Mouse (Mus musculus) natural killer cell, adult 2 months (primary cell): ENCODE results near the gene Dtx3l.
A peak's percentile ranks its signal among the peaks of the same experiment; 100 is the strongest.
"Not testable (repeated sequence)": the region's sequence is repeated elsewhere in the genome, so short reads cannot be mapped to it uniquely, and the experiment has no call there.

Experiments
- DNase-seq, 2 experiments: peaks; one replicate each; pipeline ENCODE4 v3.0.0; 2022; ENCODE audit warnings: low spot score in 2 of 2

The Dtx3l gene

DNA sequence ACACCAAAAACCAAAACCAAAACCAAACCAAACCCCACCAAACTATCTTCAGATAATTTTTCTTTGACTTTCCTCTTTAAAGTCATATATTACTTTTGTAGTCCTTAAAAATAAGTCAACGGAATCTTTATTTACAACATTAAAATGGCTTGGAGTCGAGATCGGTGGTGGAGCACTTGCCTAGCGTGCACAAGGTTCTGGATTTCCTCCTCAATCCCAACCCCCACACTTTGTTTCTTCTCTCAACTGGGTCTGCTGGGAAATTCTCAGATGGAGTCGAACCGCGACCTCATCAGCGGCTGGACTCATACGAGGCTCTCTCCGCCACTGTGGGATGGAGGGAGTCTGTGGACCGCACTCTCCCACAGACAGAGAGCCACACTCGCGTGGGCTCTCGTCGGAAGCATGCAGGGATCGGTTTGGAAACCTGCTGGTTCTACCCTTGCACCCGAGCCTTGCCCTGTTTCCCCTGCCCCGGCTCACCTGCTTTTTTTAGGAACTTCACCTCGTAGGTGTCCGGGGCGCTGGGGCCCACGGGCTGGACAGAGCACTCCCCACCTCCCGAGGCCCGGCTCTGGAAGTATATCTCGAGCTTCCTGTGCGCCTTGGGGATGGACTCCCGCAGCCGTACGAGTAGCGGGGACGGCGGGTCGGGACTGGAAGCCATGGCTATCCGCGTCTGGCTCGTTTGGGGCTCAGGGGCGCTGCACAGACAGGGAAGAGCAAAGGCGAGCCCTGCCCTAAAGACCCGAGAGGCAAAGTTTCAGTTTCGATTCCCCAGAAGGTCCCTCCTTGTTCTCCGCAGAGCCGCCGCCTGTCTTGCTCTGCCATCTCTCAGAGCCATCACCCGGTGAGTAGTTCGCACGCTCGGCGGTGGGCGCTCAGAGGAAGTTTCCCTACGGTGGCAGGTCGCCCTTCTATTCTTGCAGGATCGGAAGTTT, at the start of gene Dtx3l, which contains the start of gene Parp9:
TSS of gene Dtx3l (minus strand) at position 941 of the 941 bp plus-strand sequence.
TSS of gene Parp9 (plus strand) at position 260 of the 941 bp plus-strand sequence.
- peak; percentile 67 to 72 for DNase-seq

DNA sequence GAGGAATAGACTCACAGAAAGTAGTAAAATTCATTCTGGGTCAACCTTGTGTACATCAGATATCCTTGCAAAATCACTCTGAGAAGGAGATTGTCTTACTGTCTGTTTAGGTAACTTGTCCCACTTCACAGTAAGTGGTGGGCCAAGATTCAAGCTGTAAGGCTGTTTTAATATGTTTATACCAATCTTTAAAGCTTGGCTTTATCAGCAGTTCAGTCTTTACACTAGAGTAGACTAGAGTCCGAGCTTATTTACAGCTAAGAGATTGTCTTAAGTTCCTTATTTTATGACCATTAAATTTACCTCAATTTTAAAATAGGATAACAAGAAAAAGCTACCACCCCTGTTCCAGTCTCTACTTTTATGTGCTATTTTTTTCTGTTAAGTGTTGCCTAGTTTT, 49.0 kb upstream of the Dtx3l start:
- DNase-seq = no peak

DNA sequence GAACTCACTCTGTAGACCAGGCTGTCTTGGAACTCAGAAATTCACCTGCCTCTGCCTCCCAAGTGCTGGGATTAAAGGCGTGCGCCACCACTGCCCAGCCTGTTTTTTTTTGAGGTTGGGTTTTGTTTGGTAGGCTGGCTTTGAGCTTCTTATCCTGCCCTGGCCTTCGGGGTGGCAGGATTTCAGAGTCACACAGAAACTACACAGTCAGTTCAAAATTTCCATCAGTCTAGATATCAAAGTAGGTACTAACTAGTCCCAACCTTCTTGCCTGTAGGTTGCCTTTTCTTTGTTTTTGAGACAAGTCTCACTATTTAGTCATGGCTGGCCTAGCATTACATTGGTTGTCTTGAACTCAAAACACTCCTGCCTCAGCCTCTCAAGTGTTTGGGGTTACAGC, 45.5 kb upstream of the Dtx3l start:
- DNase-seq = no peak

DNA sequence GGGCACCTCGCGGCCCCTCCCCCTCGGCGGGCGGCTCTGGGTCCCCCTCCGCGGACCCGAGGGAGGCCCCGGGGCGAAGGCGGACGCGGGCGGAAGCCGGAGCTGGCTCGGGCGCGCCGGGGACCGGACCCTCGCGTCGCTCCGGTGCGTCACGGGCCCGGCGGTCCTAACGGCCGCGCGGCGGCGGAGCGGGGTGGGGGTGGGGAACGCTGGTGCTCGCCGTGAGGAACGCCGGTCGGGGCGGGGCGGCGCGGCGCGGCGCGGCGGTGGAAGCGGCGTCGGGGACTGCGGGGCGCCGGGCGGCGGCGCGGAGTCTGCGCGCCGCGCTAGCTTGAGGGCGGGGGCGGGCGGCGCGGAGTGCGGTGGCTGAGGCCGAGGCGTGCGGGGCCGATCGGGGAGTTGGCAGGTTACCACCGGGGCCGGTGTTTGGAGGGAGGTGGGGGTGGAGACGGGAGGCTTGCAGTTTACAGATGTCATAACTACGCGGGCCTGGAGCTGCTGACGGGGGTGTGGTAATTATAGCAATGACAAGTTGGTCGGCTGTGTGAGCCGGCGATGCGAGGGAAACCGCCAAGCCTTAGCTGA, 44.7 kb upstream of the Dtx3l start:
- peak; percentile 82 to 84 for DNase-seq

DNA sequence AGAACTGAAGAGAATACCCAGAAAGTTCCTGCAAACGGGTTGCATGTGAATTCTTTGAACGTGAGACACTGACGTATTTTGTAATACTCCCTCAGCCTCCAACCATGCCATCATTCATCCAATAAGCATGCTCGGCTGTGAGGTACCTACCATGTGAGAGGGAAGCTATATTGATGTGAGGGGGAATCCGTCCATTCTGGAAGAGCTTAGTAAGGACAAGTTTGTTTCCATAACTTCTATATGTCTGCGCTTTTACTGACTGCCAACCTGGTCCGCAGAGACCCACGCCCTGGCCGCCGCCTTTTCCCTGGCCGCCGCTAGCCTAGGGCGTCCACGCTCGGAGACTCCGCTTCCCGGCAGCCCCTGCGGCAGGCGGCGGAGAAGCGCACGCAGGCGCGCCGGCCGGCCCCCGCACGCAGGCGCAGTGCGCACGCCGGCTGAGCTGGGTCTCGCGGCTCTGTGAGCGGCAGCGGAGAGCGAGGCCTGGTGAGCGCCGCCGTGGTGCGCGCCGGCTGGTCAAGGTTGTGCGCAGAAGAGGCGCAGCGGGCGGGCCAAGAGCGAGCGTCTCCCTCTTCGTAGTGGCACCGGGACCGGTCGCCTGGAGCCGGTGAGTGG, 44.1 kb upstream of the Dtx3l start:
- peak; percentile 84 to 89 for DNase-seq

DNA sequence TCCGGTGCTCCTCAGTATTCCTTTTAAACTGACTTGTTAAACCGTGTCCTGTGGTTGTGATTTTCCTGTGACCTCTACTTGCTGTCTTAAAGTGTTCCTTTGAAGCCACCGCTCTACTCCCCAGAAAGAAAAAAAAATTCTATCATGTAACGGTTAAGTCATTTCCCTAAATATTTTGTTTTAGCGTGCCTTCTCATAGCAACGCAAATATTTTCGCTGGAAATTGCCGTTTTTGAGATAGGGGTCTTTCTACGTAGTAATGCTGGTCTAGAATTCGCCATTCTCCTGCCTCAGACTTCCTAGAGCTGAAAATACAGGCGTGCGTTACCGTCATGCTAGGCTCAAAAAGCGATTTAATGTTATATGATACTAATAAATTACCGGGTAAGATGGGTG, 43.6 kb upstream of the Dtx3l start:
- no peak for DNase-seq

DNA sequence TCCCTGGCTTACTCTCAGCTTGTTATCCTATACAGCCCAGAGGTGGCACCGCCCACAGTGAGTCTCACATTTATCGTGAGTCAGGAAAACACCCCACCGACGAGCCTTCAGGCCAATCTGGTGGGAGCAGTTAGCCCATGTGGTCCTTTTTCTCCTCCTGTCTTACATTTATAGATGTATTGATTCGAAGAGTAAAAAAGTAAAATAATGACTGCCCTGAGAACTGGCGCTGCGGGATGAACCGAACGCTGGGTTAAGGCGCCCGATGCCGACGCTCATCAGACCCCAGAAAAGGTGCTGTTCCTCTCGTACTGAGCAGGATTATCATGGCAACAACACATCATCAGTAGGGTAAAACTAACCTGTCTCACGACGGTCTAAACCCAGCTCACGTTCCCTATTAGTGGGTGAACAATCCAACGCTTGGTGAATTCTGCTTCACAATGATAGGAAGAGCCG, 42.4 kb upstream of the Dtx3l start:
- DNase-seq = peak; percentile 100

DNA sequence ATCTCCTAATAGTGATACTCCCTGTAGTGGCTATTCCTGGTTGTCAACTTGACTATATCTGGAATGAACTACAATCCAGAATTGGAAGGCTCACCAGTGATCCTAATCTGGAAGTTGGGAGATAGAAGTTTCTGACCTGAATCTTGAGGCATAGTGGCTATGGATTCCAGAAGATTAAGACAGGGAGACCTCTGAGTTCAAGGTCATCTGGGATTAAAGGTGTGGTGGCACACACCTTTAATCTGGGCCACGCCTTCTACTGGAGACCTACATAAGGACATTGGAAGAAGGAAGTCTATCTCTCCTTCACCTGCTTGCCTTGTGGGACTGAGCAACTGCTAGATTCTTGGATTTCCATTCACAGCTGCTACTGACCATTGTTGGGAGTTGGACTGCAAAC, 39.5 kb upstream of the Dtx3l start, which contains the start of gene Kpna1:
TSS of gene Kpna1 (plus strand) at position 301 of the 400 bp plus-strand sequence.
- DNase-seq = not testable (repeated sequence)

DNA sequence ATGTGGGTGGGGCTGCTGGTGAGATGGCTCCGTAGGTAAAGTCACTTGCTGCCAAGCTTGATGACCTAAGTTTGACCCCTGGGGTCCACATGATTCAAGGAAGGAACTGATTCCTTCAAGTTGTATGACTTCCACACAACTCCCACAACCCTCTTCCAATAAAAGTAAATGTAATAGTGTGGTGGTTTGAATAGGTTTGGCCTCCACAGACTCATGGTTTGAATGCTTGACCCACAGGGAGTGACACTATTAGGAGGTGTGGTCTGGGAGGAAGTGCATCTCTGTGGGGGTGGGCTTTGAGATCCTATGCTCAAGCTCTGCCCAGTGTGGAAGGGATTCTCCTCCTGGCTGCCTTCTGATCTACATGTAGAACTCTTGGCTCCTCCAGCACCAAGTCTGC, 35.1 kb upstream of the Dtx3l start:
- no peak for DNase-seq

DNA sequence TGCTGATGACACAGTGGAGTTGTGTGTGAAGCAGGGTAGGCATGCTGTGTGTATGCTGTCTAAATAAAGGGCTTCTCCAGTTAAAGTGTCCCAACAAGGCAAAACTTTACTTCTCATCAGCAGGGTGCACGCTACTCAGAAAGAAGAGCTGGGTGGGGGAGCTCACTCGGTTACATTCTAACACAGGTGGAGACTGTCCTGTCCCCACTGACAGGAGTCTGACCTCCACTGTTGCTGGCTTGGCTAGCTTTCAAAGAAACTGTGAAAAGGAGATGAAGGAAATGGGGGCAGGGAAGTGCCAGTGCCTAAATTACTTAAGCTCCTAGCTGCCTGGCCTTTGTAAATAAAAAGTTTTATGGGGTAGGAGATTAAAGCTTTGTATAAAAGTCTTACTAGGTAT, 29.2 kb upstream of the Dtx3l start:
- DNase-seq = no peak

DNA sequence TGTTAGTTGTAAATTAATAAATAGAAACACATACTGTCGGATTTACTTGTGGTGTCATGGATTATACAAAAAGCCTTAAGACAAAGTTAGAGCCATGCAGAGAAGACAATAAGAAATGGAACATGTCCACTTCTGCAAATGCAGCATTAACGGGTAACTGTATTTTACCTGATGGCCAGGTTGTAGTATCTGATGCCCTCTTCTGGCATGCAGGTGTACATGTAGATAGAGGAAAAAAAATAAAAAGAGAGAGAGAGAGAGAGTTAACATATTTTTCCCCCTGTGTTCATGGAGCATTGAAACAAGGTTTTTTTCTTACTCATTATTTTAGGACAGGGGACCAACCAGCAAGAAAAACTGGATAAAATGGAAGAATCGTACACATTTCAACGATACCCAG, 28.4 kb upstream of the Dtx3l start:
- no peak for DNase-seq

DNA sequence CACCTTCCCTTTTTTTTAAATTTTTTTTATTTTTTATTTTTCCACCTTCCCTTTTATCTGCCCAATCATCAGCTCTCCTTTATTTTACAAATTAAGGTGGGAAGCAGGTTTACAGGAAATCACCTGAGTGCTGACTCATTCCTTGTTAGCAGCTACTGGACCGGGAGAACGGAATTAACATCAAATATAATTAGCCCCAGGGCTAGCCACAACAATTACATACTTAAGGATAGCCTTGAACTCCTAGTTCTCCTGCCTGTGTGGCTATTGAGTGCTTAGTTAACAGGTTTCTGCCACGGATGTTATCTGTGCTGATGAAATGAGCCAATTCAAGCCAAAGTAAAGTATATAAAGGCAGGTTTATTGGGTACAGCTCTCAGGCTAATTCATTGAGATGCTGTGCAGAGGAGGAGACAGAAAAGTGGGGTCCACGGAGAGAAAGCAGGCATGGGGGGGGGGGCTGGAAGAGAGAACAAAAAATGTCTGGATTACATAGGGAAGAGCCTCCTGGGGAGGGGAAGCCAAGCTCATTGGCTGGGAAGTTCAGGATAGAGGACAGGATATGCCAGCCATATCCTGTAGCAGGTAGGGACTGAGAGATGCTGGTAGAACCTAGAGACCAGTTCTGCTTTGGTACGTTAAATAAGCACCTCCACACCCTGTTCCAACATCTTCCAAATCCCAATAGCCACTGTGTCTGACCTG, 27.6 kb upstream of the Dtx3l start:
- DNase-seq = no peak

DNA sequence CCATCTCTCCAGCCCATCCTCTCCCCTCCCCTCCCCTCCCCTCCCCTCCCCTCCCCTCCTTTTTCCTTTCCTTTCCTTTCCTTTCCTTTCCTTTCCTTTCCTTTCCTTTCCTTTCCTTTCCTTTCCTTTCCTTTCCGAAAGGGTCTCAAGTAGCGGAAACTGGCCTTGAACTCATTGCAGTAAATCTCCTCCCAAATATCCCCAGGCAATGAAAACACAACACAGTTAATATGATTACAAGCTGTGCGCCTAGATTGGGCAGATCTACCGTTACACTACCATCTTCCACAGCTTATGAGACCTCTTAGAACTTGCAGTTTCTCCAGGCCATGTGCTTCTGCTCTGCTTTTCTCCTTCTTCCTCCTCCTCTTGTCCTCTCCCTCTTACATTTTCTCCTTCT, 27.0 kb upstream of the Dtx3l start:
- DNase-seq = not testable (repeated sequence)

DNA sequence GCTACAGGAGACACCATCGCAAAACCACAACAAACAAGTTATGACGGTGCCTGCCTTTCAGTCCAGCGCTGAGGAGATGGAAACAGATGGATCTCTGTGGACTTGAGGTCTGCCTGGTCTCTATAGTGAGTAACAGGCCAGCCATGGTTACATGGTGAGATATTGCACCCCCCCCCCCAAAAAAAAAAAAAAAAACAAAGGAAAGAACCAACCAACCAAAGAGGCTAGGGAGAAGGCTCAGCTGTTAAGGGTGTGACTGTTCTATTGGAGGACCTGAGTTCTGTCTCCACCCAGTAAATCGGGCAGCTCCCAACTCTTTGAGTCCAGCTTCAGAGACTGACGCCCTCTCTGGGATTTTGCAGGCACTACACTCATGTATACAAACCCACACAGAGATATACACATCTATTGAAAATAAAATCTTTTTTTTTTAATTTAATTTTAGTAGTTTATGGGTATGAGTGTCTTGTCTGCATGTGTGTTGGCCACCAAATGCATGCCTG, 13.7 kb upstream of the Dtx3l start:
- DNase-seq = no peak

DNA sequence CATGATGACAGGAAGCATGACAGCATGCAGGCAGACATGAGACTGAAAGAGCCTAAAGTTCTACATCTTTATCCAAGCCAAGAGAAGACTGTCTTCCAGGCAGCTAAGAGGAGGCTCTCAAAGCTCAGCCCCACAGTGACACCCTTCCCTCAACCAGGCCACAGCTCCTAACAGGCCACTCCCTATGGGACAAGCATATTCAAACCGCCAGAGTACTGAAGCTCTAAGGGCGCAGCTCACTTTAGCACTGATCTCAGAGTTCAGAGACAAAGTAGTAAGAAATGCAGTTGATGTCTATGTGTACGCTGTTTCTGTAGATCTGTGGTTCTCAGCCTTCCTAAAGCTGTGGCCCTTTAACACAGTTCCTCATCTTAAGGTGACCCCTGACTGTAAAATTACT, 12.3 kb upstream of the Dtx3l start:
- no peak for DNase-seq

DNA sequence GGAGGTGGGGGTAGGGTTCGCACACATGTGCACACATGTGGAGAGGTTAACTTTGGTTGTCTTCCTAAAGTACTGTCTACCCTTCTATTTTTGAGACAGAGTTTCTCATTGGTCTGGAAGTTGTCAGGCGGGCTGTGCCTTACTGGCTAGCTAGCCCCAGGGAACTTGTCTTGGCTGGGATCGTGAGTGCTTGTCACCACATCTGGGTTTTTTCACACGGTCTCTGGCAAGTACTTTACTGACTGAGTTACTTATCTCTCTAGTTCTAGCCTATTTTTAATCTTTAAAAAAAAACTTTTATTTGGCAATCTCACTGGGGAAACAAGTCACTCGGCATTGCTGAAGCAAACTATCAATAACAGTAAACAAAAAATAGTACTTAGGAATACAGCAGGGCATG, 10.3 kb upstream of the Dtx3l start:
- DNase-seq = no peak

DNA sequence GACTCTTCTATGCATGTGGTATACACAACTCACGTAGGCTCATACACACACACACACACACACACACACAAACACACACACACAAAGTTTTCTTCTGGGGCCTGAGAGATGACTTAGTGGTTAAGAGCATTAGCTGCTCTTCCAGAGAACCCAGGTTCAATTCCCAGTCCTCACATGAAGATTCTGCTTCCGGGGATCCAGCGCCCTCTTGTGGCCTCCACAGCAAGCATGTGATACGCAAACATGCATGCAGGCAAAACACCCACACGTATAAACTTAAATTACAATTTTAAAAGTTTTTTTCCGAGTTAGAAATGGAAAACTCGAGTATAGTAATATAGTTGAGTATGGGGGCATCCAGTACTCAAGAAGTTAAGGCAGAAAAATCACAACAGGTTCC, 2.4 kb upstream of the Dtx3l start:
- DNase-seq = peak; percentile 7 to 43

DNA sequence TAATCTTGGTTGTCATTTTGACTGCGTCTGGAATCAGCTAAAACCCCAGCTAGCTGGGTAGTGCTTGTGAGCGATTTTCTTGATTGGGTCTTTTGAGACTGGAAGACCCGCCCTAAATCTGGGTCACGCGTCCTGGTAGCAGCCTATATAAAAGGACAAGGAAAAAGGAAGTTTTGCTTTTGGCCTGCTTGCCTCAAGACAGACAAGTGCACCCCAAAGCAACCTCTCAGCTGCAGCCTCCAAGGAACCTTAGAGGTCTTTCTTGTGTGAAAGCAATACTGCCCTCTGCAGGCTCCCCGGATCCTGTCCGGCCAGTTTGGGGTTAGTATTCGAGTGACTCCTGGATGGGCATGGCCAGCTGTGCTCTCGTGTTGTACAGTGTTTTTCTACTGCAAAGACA, 739 bp upstream of the Dtx3l start:
- DNase-seq = peak; percentile 82 to 90

DNA sequence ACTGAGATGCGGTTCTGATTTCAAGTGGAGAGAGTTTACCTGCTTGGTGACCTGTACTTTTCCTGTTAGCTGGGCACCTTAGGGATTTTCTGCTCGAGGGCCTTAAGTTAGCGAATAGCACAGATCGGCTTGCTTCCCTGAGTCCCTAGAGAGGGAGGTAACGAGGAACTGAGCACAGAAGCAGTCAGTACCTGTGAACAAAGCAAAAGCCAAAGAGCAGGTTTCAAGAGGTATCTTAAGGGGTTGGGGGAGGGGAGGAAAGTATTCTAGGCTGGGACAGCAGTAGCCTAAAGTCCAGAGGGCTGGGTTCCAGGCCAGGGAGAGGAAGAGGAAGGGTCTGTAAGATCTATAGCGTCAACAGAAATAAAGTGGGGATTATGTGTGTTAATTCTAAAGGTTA, 310 bp upstream of the Dtx3l start:
- no peak for DNase-seq

DNA sequence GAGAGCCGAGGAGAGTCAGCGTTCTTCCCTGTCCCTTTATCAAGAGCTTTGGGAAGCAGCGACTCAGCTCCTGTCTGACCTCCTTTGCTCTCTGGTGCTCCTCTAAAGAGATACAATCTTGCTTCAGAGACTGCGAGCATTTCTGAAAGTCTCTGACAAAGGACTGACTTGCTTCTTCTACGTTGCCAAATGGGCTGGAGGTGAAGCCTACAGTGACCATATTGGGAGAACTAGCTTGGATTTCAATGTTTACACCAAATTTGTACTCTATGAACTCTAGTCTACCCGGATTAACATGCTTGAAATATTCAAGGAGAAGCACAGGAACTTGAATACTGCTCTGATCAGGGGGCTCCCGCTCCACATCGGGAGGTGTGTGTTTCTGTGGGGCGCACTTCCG, 5.8 kb downstream of the Dtx3l start:
- no peak for DNase-seq

DNA sequence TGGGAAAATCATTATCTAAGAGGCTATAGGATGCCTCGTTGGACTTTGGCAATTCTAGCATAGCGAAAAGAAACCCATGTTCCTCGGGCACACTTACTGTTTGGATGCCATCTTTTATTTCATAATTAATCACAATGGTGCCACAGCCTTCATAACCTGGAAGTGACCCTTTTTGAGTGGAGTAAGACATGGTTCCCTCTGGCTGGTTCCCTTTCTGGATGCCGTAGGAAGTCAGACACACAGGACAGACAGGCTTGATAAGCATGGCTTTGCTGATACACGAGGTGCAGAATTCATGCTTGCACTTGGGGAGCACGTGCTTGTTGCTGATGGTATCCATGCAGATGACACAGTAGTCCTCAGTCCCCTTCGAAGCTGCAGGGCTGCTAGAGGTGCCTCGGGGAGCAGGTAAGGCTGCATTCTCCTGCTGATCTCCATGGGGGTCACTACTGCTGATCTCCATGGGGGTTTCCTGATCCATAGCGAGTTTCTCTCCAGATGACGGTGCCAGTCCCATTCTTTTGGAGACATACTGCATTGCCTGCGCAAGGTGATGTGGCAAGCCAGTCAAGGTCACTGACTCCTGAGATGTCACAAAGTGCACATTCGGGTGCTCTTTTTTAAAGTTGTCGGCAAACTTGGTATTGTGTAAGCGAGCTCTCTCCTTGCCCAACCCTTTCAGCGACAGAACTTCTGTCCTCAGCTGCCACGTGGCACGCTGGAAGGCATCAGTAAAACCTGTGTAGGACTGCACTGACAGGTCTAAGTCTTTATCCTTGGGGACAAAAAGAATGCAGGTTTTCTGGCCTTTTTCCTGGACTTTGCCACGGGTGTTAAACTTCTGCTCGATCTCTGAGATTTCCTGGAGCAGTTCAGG, 6.5 kb downstream of the Dtx3l start:
- DNase-seq = no peak
